Mouse (Mus musculus) retina, embryonic 14.5 days (tissue): ENCODE data around the gene Pclo.
"Not testable (repeated sequence)": the region's sequence is repeated elsewhere in the genome, so short reads cannot be mapped to it uniquely, and the experiment has no call there.

Source experiments
- DNase-seq: peaks from one replicate; pipeline ENCODE4 v3.0.0-alpha.2; 2015; ENCODE audit warnings: low spot score

Gene Pclo

DNA sequence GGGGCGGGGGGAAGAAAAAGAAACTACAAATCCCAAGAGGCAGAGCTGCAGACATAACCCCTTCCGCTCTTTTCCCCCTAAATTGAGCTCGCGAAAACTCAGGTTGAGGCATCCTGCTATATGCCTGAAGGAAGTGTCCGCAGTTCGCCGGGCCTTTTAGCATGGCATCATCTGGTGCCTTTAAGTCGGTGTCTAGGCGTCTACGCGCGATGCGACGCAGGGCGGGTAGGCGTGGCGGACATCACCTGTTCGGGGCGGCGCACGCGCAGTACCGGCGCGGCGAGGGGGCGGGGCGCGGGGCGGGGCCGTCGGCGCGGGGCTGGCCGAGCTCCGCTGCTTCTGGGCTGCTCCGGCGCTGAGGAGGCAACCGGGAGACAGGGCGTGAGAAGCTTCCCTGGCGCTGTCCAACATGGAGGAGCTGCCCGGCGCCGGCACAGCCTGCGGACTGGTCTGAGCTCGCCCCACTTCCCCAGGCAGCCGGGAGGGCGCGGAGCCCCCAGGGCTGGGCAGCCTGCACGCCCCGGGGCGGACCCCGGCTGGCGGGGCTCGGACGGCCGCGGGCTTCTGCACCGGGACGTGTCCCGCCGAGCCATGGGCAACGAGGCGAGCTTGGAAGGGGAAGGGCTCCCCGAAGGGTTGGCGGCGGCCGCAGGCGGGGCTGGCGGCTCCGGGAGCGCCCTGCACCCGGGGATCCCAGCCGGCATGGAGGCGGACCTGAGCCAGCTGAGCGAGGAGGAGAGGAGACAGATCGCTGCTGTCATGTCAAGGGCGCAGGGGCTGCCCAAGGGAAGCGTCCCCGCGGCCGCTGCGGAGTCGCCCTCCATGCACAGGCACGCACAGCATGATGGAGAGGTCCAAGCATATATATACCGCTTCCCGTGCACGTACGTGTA, at the start of gene Pclo:
Pclo (plus strand) TSS at position 288 of the 893 bp plus-strand sequence.
- peak; percentile 84 for DNase-seq

DNA sequence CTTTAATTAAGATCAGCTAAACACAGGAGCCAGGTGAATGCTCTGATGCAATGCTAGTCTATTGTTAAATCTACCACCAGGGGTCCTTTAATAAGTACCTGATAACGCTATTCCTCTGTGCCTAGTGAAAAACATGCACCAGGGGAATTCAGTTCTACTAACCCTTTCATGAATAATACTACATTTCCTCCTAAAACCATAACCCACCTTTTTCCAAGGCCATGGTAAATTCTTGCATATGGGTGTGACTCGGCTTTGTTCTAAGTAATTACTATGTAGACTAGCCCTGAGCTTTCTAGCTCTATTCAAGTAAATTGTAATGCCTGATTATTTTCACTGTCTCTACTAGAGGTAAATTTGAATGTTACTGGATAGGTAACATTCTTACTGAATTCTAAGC, 20.3 kb upstream of the Pclo start:
- not testable (repeated sequence) for DNase-seq

DNA sequence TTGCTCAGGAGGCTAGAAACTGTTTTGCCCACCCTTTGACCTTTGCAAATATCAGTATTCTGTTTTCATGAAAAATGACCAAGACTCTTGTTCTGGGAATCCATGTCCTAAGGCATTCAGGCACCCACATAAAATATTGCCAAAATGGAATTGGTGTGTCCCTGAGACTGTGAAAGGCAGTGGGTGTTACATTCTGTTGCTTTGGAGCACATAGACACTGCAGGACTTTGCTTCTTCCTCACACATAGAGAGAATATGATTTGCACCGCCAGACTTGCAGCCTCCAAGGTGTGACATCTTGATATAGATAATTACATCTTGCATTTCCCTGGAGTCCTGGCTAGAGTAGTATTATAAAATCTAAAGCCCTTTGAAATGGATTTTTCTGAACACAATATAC, 6.2 kb upstream of the Pclo start:
- DNase-seq, result no peak

DNA sequence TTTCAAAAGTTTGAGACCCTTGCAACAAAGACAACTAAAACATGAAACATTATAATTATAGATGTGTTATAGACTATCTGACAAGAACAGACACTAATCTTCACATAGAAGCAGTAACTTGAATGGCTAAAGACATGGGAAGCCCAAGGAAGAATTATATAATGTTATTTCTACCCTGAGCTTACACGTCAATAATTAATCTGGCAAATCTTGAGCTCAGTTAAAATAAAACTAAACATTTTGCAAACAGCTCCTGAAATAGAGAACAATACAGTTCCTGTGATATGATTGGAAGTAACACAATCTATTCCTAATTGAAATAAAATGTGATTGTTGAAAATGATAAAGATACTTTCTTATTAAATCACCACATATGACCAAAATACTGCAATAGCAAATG, 5.1 kb upstream of the Pclo start:
- no peak for DNase-seq

DNA sequence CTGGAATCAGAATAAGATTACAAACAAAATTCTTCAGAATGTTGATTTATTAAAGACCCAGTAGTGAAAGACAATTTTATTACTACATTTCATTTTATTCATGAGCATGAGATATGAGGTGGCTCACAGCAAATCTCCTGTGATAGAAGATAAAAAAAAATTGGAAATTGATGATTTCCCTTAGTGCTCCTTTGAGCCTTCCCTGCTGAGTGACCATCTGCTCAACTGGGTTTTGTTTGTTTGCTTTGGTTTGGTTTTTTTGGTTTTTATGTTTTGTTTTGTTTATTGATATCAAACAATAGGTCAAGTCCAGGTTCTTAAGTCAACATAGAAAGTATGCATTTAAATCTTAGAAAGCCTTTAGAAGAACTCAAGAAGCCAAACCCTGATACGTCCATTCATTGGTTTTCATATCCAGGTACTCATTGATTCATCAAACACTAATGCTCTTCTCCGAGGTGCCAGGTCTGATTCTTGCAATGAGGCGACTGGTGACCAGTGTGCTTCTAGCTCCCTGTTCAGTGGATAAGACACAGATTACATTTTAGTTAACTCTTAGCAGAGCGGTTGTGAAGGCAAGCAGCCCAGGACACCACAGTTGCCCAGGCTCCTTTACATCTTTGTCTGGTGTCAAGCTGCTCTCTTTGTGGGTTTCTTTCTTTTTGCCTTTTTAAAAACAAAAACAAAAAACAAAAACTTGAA, 3.6 kb downstream of the Pclo start:
- DNase-seq, result no peak

DNA sequence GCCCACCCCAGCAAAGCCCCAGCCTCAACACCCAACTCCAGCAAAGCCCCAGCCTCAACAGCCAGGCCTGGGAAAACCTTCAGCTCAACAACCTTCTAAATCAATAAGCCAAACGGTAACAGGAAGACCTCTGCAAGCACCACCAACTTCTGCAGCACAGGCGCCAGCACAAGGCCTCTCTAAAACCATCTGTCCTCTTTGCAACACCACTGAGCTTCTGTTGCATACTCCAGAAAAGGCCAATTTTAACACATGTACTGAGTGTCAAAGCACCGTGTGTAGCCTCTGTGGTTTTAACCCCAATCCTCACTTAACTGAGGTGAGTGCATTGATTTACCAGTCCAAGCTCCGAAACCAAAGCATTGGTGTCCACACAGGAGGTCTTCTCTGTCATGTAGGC, 7.3 kb downstream of the Pclo start:
- no peak for DNase-seq

DNA sequence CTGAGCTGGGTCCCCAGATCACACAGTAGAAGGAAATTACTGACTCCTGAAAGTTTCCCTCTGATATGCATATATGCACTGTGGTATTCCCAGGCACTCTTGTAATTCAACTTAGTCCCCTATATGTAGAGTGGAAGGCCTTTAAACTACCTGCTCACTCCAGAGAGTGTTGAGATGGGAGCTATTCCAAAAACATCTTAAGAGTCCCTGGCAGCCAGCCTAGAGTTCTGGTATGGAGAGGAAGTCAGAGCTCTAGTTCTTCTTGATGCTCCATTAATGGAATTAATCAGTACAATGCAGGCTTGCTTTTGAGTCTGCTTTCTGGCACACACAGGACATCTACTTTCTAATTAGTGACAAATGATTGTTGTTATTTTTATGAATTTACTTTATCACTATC, 11.3 kb downstream of the Pclo start:
- DNase-seq, result no peak

DNA sequence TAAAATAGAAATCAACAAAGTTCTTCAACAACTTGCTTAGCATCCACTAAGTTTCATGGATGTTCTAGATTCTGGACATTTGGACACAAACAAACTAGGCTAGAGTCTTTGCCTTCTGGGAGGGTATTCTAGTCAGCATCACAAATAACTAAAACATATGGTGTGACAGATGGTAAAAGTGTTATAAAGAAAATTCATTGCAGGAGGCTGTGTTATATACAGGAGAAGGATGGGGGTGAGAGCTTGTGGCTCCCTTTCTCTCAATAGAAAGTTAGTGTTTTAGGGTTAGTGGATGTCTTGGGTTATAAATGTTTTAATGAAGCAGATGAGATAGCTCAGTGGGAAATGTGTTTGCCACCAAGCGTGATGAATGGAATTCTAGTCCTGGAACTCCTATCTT, 13.1 kb downstream of the Pclo start:
- peak; percentile 20 for DNase-seq

DNA sequence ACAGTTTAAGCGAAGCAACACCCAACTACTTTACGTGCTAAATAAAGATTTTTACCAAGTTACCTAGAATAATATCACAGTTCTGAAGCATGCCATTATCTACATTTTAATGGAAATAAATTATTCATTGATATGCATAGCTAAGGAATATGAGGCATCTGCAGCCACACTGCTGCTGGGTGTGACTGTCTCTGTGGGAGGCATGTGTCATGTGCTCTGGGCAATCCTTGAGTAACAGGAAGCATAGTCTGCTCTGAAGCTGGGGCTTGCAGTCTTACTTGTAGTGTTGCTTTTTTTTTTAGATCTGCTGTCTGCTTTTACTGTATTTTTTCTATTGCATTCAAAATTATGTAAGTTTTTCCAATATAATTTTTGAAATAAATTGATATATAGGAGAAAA, 17.2 kb downstream of the Pclo start:
- DNase-seq, result no peak

DNA sequence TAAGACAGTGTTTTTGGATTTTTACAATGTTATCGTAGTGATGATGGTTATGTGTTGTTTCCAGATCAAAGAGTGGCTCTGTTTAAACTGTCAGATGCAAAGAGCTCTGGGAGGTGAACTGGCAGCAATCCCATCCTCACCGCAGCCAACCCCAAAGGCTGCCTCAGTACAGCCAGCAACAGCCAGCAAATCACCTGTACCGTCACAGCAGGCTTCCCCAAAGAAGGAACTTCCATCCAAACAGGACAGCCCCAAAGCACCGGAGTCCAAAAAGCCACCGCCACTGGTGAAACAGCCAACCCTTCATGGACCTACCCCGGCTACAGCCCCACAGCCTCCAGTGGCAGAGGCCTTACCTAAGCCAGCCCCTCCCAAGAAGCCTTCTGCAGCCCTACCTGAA, 24.6 kb downstream of the Pclo start:
- no peak for DNase-seq

DNA sequence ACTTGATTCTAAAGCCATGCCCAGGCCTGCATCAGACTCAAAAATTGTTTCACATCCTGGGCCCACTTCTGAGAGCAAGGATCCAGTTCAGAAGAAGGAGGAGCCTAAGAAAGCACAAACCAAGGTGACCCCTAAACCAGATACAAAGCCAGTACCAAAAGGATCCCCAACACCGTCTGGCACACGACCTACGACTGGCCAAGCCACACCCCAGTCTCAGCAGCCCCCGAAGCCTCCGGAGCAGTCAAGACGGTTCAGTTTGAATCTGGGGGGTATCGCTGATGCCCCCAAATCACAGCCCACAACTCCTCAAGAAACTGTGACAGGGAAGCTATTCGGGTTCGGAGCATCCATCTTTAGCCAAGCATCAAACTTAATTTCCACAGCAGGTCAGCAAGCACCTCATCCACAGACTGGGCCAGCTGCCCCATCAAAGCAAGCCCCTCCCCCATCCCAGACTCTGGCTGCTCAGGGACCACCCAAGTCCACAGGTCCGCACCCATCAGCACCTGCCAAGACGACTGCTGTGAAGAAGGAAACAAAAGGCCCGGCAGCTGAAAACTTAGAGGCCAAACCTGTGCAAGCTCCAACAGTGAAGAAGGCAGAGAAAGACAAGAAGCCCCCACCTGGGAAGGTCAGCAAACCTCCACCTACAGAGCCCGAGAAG, 25.4 kb downstream of the Pclo start:
- no peak for DNase-seq

DNA sequence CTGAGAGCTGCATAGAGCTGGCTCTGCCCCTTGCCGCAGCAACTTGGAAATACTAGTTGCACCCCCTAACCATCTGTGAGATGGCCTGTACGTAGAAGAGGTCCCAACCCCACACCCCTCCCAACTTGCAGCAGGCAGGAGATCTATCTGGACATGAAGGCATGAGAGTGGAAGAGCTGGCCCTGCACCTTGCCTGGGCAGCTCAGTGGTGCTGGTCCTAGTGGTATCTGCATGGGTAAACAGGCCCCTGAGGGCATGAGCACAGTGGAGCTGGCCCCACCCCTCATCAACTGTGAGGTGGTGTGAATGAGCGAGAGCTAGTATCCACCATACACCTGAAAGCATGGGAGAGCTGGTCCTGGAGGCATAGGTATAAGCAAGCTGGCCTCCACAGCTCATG, 60.9 kb downstream of the Pclo start:
- no peak for DNase-seq

DNA sequence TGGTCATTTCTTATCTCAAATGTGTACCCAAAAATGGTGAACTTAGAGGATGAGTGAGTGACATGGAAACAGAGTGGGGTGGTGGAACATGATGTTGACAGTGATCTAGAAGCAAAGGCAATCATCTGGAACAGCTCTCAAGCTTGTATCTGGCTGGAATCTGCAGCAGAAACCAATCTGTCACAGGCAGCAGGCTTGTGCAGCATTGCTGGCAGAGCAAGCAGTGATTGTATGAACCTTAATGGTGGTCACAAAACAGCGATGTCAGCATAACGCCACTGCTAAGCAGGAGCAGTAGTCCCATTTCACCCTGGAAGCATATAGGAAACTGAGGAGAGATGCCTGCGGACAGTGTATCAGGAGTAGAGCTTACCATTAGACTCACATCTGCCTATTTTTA, 76.8 kb downstream of the Pclo start:
- no peak for DNase-seq

DNA sequence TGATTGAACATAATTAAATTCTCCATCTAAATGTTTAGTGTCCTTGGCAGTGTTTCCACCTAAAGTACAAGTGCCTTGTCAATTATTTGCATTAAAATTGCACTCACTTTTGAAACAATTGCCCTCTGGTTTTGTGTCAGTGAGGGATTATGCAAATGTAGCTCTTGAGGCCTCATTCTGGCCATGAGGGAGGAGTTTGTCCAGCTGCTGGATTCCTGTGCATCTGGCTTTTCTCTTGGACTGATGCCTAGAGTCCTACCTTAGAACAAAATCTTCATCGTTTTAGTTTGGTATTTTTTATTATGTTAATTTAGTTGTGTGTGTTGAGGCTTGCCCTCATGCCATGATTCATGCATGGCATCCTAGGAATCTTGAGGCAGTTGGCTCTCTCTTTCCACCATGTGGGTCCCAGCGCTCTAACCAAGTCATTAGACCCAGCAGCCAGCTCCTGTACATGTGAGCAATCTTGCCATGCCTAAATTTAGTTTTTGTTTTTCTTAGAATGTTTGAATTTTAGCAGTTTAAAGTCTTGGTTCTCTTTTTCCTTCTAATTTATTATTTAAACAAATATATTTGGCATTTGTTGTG, 80.8 kb downstream of the Pclo start:
- DNase-seq, result no peak

DNA sequence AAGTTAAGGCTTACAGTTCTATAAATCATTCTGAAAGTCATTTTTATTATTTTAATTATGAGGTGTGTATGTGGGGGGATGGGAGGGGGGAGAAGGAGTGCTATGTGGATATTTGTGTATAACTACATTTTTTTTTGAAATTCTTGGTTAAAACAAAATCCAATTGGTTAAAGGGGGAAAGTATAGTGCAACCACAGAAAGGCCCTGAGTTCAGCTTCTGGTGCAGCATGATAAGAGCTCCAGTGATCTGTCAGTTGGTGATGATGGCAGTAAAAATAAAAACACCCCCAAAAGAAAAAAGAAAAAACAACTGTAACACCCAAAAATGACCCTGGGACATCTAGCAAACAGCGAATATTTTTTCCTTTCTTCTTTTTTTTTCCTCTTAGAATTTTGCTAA, 93.6 kb downstream of the Pclo start:
- no peak for DNase-seq

DNA sequence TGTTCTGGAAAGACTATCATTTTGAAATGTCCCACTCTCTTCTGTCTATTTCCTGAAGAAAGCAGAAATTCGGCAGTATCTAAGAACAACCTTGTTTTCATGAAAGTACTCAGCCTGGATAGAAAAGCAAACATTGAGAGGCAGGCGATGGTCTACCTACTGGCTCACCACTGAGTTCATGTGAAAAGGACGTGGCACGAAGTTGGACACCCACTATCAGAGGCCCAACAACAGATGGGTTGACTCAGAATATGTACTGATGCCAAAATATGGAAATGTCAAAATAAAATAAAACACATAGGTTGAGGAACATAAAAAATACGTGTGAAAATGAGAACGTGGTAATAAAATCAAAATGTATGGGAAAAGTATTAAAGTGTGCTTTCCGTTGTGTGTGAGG, 106.4 kb downstream of the Pclo start:
- DNase-seq, result no peak

DNA sequence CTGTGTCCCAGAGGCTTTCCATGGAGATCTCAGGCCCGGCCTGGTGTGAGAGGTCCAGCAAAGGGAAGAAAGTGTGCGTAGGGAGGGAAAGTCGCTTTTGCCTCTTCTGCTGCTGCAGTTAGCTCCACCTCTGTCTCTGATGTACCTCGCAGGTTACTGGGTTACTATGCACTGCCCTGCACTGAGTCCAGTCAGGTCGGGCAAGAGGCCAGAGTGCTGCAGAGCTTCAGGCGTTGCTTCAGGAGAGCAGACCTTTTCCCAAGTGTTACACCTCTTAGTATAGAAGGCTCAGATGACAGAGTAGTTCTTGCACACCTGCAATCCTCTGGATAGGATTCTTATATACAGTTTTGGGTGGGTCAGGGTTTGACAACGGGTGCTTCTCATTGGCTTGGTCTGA, 108.6 kb downstream of the Pclo start:
- DNase-seq, result no peak

DNA sequence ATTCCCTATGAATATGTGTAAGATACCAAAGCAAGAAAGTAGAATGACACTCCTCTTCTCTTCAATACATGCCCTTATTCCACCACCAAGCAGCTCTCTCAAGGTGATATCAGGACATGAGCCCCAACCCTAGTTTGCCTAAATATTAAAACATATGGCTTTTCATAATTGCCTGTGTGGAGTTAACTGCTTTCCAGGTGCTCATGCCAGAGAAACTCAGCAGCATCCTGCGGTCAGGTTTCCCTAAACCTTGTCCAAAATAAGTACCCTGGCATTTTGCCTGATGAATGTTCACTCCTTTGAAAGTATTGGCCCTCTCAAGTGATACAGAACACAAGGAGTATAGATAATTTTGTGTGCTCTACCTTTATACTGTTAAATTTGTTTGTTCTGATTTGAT, 126.5 kb downstream of the Pclo start:
- DNase-seq, result no peak

DNA sequence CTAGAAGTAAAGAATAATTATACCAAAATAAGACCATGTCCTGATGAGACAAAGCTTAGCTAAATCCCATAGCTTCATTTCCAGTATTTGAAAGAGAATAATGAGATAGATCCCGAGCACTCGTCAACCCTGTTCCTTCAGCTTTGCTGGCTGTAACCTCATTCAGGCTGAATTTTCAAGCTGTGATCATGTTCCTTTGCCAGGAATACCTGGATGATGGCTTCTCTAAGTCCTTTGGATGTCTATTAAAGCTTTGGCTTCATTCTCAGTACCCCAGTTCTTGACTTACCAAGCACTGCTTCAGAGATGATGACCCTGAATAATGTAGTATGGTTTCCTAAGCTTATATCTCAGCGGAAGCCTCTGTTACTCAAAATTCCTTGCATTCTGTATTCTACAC, 131.1 kb downstream of the Pclo start:
- DNase-seq, result no peak

DNA sequence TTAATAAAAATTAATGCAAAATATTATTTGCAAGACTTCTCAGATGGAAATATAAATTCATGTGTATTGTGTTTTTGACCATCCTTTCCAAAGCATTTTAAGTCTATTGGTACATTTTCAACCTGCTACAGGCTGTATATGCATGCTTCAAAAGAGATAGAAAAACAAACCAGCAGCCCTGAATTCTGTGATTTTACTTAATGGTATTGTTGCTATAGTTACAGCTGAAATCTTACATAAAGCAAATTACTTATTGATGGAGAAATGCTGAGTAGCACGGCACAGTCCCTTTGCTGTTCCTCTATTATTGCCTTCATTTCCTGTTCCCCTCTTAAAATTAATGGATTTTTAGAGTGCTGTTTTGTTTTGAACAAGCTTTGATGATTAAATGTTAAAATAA, 145.9 kb downstream of the Pclo start:
- DNase-seq, result no peak

DNA sequence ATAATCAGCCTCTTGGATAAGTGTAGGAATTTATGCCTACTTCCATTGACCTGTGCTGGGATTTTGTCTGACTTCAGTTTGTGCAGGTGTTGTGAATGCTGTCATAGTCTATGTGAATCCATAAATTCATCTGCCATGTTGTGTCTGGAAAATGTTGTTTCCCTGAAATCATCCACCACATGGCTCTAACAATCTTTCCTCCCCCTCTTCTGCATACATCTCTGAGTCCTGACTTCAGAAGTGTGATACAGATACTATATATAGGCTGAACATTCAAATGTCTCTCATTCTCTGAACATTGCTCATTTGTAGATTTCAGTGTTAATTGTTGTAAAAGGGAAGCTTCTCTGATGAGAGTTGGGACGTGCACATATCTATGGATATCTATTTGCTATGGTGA, 147.5 kb downstream of the Pclo start:
- no peak for DNase-seq

DNA sequence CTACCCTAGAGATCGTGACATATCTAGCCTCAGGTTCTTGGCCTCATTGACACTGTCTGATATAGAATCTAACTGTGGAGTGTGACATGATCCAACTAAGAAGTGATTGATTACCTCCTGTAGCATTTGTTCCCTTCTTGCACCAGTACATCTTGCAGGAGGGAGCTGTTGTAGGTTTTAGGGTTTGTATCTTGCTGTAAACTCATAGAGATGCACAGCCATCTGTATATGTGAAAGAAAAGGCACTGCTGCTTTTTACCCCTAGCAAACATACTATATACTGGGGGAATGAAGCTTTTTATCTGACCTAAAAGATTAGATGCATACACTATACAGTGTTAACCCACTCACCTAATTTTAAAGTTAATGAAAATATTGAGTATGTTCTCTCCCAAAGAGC, 147.9 kb downstream of the Pclo start:
- DNase-seq, result no peak

DNA sequence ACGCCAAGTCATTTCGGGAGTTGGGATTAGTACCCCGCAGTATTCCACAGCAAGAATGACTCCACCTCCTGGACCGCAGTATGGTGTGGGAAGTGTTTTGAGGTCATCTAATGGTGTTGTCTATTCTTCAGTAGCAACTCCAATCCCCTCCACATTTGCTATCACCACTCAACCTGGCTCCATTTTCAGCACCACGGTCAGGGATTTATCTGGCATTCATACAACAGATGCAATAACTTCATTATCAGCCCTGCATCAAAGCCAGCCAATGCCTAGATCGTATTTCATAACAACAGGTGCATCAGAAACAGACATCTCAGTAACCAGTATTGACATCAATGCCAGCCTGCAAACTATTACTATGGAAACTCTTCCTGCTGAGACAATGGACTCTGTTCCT, 165.7 kb downstream of the Pclo start:
- DNase-seq, result peak; percentile 22
